Mouse (Mus musculus) thymus, adult 2 months (tissue): ENCODE measurements around the gene Traf1. TPM values are rescaled to one million over a fixed set of nuclear protein-coding genes. Genes with fewer than 3 reads are reported as not detected.
A peak's percentile ranks its signal among the peaks of the same experiment; 100 is the strongest.

ENCODE experiments used
- DNase-seq: peaks from one replicate; pipeline ENCODE4 v3.0.0; 2021
- H3K27ac ChIP-seq: fragments of 200-500 bp; 2 replicates; pipeline ENCODE4 v1.5.1; 2012; ENCODE audit warnings: low read length, control low read depth; ENCODE audit not compliant: control insufficient read depth, insufficient read depth
- H3K27me3 ChIP-seq: fragments of 200-500 bp; 2 replicates; pipeline ENCODE4 v1.6.1; 2012; ENCODE audit warnings: mild to moderate bottlenecking, low read length, moderate library complexity, mixed read lengths; ENCODE audit not compliant: control insufficient read depth, insufficient read depth
- H3K36me3 ChIP-seq: fragments of 200-500 bp; 2 replicates; pipeline ENCODE4 v1.6.1; 2012; ENCODE audit warnings: mild to moderate bottlenecking, low read length, moderate library complexity; ENCODE audit not compliant: control insufficient read depth, insufficient read depth
- H3K4me1 ChIP-seq: fragments of 200-500 bp; replicated peaks from 2 replicates; pipeline ENCODE4 v1.6.1; 2012; ENCODE audit warnings: low read length; ENCODE audit not compliant: control insufficient read depth, insufficient read depth
- H3K4me3 ChIP-seq: fragments of 200-500 bp; 2 replicates; pipeline ENCODE4 v1.5.1; 2012; ENCODE audit warnings: mild to moderate bottlenecking, low read length, control low read depth, moderate library complexity; ENCODE audit not compliant: control insufficient read depth, insufficient read depth
- CTCF ChIP-seq: fragments of 200-500 bp; IDR thresholded peaks from 2 replicates; pipeline ENCODE4 v1.5.1; 2012; ENCODE audit warnings: mild to moderate bottlenecking, control low read depth, low read length, moderate library complexity, borderline replicate concordance; ENCODE audit not compliant: control insufficient read depth, poor library complexity, insufficient read depth; ENCODE audit errors: extremely low read depth
- POLR2A ChIP-seq: fragments of 200-500 bp; IDR thresholded peaks from 2 replicates; pipeline ENCODE4 v1.6.1; 2012; ENCODE audit warnings: mild to moderate bottlenecking, low read length, control low read depth, moderate library complexity; ENCODE audit not compliant: control insufficient read depth, poor library complexity, insufficient read depth; ENCODE audit errors: extremely low read depth
- WGBS: fragments of 180-500 bp; shearing (Covaris S2); methylation state at CpG from one replicate; pipeline ENCODE4 v1.1.7; 2018; 5-methylcytosine and 5-hydroxymethylcytosine counted together
- polyA plus RNA-seq: library from polyadenylated mRNA; depleted of rRNA; stranded (reverse); fragments of >200 nt; gene quantifications from 2 replicates; pipeline ENCODE4 v1.2.3, GENCODE M21; 2012

The Traf1 gene
- polyA plus RNA-seq, 1 experiment, result 80.4 TPM

DNA sequence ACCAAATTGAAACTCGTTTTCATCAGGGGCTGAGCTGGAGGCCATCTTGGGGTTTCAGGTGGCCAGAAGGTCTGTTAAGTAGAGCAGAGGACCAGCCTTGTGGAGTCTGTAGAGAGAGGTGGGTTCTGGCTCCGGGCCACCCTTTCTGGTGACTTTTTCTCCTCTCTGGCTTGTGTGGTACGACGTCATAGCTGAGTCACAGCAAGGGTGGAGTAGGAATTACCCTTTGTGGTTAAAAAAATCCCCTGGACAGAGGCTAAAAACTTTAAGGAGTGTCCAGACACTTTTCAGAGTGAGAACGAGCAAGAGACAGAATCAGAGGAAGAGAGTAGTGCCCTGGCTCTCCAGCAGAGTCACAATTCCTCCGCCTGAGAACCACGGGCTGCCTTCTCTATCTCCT, 3.5 kb downstream of the Traf1 start:
- 0 out of 2 replicates have a peak, but pooled peaks have one; percentile 8 for TF ChIP-seq POLR2A
- TF ChIP-seq CTCF, result no peak
- 44% methylated on average over 7 of the region's 7 CpGs for WGBS
- H3K27me3 ChIP-seq, result no peaks in the 10 kb centered on the region
- peak overlapping the region; percentile 81 for H3K27ac ChIP-seq
- H3K36me3 ChIP-seq, result no peaks in the 10 kb centered on the region
- peaks cover 73% of the 10 kb centered on the region for H3K4me1 ChIP-seq
- DNase-seq, result no peak
- H3K4me3 ChIP-seq, result 0 out of 2 replicates have a peak overlapping the region, but pooled peaks have one; percentile 3

DNA sequence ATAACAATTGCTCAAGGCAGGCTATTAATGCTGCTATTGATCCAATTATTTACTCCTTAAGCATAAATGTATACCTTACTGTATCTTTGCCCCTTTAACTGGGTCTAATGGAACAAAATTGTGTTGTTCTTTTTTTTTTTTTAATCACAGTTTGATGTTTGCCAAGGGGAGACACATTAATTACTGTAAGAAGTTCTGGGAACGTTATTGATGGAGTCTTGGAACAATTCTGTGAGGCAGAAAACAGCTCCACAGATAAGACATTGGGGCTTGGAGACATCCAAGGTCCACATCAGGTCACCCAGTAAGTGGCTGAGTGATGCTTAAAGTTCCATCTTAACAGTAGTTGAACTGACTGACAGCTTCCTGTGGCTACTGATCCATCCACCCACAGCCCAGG, 4.2 kb downstream of the Traf1 start:
- 82% methylated on average over 1 of the region's 1 CpGs for WGBS
- TF ChIP-seq POLR2A, result no peak
- no peak for TF ChIP-seq CTCF
- no peak overlapping the region for H3K27ac ChIP-seq
- H3K36me3 ChIP-seq, result no peaks in the 10 kb centered on the region
- peaks cover 73% of the 10 kb centered on the region for H3K4me1 ChIP-seq
- no peak for DNase-seq
- no peaks in the 10 kb centered on the region for H3K27me3 ChIP-seq
- H3K4me3 ChIP-seq, result no peak overlapping the region

DNA sequence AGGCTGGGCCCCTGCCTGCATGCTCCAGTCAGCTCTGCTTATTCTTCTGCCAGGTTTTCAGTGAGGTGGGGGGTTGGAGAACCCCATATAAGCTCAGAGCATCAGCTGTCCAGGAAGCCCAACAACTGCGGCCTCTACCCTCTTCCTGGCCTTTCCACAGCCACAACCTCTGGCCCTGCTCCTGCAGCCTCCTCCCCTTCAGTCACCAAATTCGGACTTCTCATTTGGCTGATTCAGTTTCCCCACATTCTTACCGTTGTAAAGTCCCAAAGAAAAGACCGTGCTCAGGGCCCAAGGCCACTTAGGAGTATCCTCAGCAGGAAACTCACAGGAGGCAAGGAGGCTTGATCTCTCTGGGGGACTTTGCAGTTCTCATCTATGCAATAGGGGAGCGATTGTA, 4.6 kb downstream of the Traf1 start:
- Histone ChIP-seq H3K27me3 (no peaks in the 10 kb centered on the region), H3K4me1 (peaks cover 72% of the 10 kb centered on the region)
- WGBS, result 32% methylated on average over 5 of the region's 5 CpGs

DNA sequence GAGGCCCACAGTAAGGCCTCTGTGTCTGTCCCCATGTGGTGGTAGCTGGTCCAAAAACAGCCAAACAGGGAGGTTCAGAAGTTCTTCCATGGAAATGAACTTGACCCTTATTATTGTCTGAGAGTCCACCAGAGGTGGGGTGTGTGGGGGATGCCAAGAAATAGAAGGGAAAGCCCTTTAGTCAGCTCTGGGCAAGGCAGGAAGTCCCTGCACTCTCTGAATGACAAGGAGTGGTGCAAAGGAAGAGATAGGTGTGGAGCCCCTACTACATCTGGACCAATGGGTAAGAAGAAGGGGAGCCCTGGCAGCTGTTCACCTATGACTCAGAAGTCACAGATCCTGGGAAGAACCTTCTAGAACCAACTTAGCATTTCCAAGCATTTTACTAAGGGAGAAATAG, 7.2 kb downstream of the Traf1 start:
- peaks cover 54% of the 10 kb centered on the region for H3K4me1 ChIP-seq
- no peak overlapping the region for H3K27ac ChIP-seq
- H3K27me3 ChIP-seq, result no peaks in the 10 kb centered on the region
- H3K4me3 ChIP-seq, result no peak overlapping the region
- TF ChIP-seq POLR2A (no peak), CTCF (no peak)
- H3K36me3 ChIP-seq, result no peaks in the 10 kb centered on the region
- no peak for DNase-seq

More for the DNA sequence above, 4.6 kb downstream of the Traf1 start:
- Histone ChIP-seq H3K4me3 (no peak overlapping the region), H3K36me3 (no peaks in the 10 kb centered on the region), H3K27ac (no peak overlapping the region)
- DNase-seq, result no peak
- TF ChIP-seq POLR2A (no peak), CTCF (no peak)

DNA sequence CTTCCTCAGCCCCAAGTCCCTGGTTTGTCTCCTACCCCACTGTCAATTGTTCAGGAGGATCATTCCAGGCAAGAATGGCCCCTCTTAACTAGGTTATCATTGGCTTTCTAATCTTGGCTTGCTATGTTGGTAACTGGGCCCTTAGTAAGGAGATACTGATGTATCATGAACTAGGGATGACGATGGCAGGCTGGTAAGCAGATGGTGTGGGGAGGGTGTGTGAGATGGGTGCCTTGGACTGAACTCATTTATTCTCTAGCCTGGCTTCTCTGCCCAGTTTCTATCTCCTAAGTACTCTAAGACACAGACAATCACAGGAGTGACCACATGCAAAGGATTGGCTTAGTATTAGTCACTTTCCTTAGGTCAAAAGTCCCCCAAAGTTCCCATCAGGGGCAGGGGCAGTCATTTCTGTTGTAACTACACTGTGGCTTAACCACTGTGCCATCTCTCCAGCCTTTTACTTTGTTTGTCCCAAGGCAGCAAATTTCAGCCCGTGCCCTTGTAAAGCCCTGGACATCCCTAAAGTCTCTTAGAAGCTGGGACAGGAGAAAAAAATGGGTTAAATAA, 7.9 kb downstream of the Traf1 start:
- Histone ChIP-seq H3K36me3 (no peaks in the 10 kb centered on the region), H3K27me3 (no peaks in the 10 kb centered on the region), H3K4me3 (no peak overlapping the region), H3K27ac (peak overlapping the region; percentile 21; the same call in 1 of the 2 replicates), H3K4me1 (peaks cover 47% of the 10 kb centered on the region)
- 91% methylated on average over 2 of the region's 2 CpGs for WGBS
- no peak for DNase-seq
- TF ChIP-seq CTCF, result no peak
- TF ChIP-seq POLR2A, result no peak

DNA sequence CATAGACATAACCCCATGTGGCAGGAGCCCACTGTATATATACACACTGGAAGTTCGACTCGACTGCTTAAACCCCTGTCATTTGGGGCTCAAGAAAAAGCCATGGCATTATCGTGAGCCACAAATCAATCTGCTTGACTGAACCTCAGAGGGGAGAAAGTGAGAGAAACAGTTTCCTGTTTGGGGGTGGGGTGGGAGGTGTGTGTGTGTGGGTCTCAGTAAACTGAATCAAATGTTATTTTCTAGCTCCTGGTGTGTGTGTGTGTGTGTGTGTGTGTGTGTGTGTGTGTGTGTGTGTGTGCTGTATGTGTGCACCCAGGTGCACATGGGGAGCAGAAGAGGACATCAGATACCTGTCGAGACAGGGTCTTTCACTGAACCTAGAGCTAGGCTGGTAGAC, 8.6 kb downstream of the Traf1 start:
- H3K36me3 ChIP-seq, result no peaks in the 10 kb centered on the region
- TF ChIP-seq CTCF (no peak), POLR2A (no peak)
- peaks cover 41% of the 10 kb centered on the region for H3K4me1 ChIP-seq
- H3K4me3 ChIP-seq, result no peak overlapping the region
- peak; percentile 42 for DNase-seq
- 19% methylated on average over 4 of the region's 4 CpGs for WGBS
- peak overlapping the region; percentile 21; the same call in 1 of the 2 replicates for H3K27ac ChIP-seq
- no peaks in the 10 kb centered on the region for H3K27me3 ChIP-seq

DNA sequence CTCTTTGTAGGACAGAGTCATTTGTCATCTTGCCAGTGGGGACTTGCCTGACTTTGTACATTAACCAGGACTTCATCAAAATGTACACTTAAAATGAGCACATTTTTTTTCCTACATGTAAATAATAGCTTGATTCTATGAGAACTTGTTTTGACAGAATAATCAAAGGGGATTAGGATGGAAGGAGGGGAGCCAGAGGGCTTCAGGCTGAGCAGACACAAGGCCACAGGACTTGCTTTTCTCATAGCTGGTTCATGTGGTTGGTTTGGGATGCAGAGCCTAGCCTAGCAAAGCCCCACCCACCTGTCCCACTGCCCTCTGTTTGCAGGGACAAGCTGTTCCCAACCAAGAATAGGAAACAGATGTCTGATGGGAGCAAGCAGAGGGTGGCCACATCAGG, 10.1 kb downstream of the Traf1 start:
- Histone ChIP-seq H3K4me3 (no peak overlapping the region), H3K27ac (no peak overlapping the region), H3K4me1 (peaks cover 30% of the 10 kb centered on the region), H3K36me3 (no peaks in the 10 kb centered on the region), H3K27me3 (no peaks in the 10 kb centered on the region)
- no peak for TF ChIP-seq CTCF
- no peak for TF ChIP-seq POLR2A
- DNase-seq, result no peak
